Comparison of ENCODE assay signal across 23 mouse cellular contexts in genomic region chr9:42227804-42228203, GRCm38 (mm10). TPM values are rescaled to one million over a fixed set of nuclear protein-coding genes. Genes with fewer than 3 reads are reported as not detected.
A peak's percentile ranks its signal among the peaks of the same experiment; 100 is the strongest.
DNase-seq lines count a peak whose midpoint lies in the region; ATAC-seq and TF ChIP-seq lines count a peak whose summit lies in the region.
"Had no signal": no experiment of that assay in that cellular context is flagged by ENCODE, and none has a peak within 500 bp of the region (broad histone marks: within the 10 kb centered on the region; RNA-seq: fewer than 3 reads in every experiment).

No protein-coding gene starts in this region.

- H3K4me3 ChIP-seq in heart, adult 2 months = no peak overlapping the region
- no peak overlapping the region for H3K4me3 ChIP-seq in heart, embryonic 13.5 days
- no peak overlapping the region for H3K4me3 ChIP-seq in intestine, embryonic 16.5 days (ENCODE audit: low read length)
- H3K4me3 ChIP-seq: embryonic facial prominence, embryonic 12.5 days; embryonic facial prominence, embryonic 15.5 days; gastrocnemius, adult 2 months; hindbrain, embryonic 10.5 days; hindbrain, embryonic 13.5 days had no signal

- no peak for TF ChIP-seq CTCF in heart, adult 2 months (IDR thresholded peaks at IDR 0.05)

- H3K36me3 ChIP-seq in heart, adult 2 months (ENCODE audit: control insufficient read depth, insufficient read depth, low read length) = no peaks in the 10 kb centered on the region
- H3K36me3 ChIP-seq in heart, embryonic 13.5 days = no peaks in the 10 kb centered on the region
- no peaks in the 10 kb centered on the region for H3K36me3 ChIP-seq in intestine, embryonic 16.5 days (ENCODE audit: control insufficient read depth, insufficient read depth, low read length)
- H3K36me3 ChIP-seq: embryonic facial prominence, embryonic 12.5 days; embryonic facial prominence, embryonic 15.5 days; hindbrain, embryonic 10.5 days; hindbrain, embryonic 13.5 days had no signal

- whole genome bisulfite sequencing in heart, adult 2 months = 85% methylated on average over 1 of the region's 1 CpGs
- WGBS in heart, embryonic 13.5 days = 38% methylated on average over 1 of the region's 1 CpGs
- WGBS in intestine, embryonic 16.5 days = 85% methylated on average over 1 of the region's 1 CpGs

- no peaks in the 10 kb centered on the region for H3K79me2 ChIP-seq in heart, adult 2 months (replicated peaks; ENCODE audit: control insufficient read depth, insufficient read depth, low read length)

- no peak for TF ChIP-seq EP300 in heart, adult 2 months (IDR thresholded peaks at IDR 0.05; ENCODE audit: insufficient read depth, low read depth, low read length)

- no peak overlapping the region for H3K4me2 ChIP-seq in heart, embryonic 13.5 days
- no peak overlapping the region for H3K4me2 ChIP-seq in intestine, embryonic 16.5 days (ENCODE audit: low read depth, low read length)
- H3K4me2 ChIP-seq: embryonic facial prominence, embryonic 12.5 days; embryonic facial prominence, embryonic 15.5 days; hindbrain, embryonic 13.5 days had no signal

- intact Hi-C loops in heart, adult 2 months (cut with DNase I) = no loop called here

- no peaks in the 10 kb centered on the region for H3K27me3 ChIP-seq in heart, adult 2 months (ENCODE audit: control insufficient read depth, insufficient read depth, low read length)
- H3K27me3 ChIP-seq in heart, embryonic 13.5 days (replicated peaks) = no peaks in the 10 kb centered on the region
- H3K27me3 ChIP-seq in intestine, embryonic 16.5 days (replicated peaks; ENCODE audit: control insufficient read depth, insufficient read depth, low read length) = no peaks in the 10 kb centered on the region
- H3K27me3 ChIP-seq: embryonic facial prominence, embryonic 12.5 days; embryonic facial prominence, embryonic 15.5 days; hindbrain, embryonic 13.5 days had no signal

- H3K9me3 ChIP-seq in heart, embryonic 13.5 days = no peaks in the 10 kb centered on the region
- no peaks in the 10 kb centered on the region for H3K9me3 ChIP-seq in intestine, embryonic 16.5 days (ENCODE audit: control insufficient read depth, low read length)
- H3K9me3 ChIP-seq: embryonic facial prominence, embryonic 12.5 days; embryonic facial prominence, embryonic 15.5 days; hindbrain, embryonic 10.5 days; hindbrain, embryonic 13.5 days had no signal

- H3K4me1 ChIP-seq in heart, adult 2 months (ENCODE audit: control insufficient read depth, insufficient read depth, low read length) = no peaks in the 10 kb centered on the region
- H3K4me1 ChIP-seq in heart, embryonic 13.5 days = peaks cover 30% of the 10 kb centered on the region
- H3K4me1 ChIP-seq in intestine, embryonic 16.5 days (ENCODE audit: control insufficient read depth, insufficient read depth, low read length) = 0 out of 2 replicates have a peak, but pooled peaks cover 3% of the 10 kb centered on the region
- H3K4me1 ChIP-seq: embryonic facial prominence, embryonic 12.5 days; embryonic facial prominence, embryonic 15.5 days had no signal

- no peak overlapping the region for H3K27ac ChIP-seq in heart, adult 2 months
- H3K27ac ChIP-seq in heart, embryonic 13.5 days (replicated peaks) = 0 out of 2 replicates have a peak overlapping the region, but pooled peaks have one; percentile 16
- H3K27ac ChIP-seq in intestine, embryonic 16.5 days (ENCODE audit: low read length) = no peak overlapping the region
- H3K27ac ChIP-seq: embryonic facial prominence, embryonic 12.5 days; embryonic facial prominence, embryonic 15.5 days; gastrocnemius, adult 2 months; hindbrain, embryonic 10.5 days; hindbrain, embryonic 13.5 days had no signal

- no peak for TF ChIP-seq POLR2A in heart, adult 2 months (IDR thresholded peaks at IDR 0.05; ENCODE audit: insufficient read depth, low read depth, low read length)

- ATAC-seq in heart, embryonic 13.5 days (ENCODE audit: extremely low read depth, insufficient number of reproducible peaks, low FRiP score, low TSS enrichment) = no peak
- peak; percentile 67; the same call in 1 of the 2 replicates for ATAC-seq in intestine, embryonic 16.5 days
- ATAC-seq: activated CD4-positive, CD25-positive, alpha-beta regulatory T cell, adult 4 months; forebrain, embryonic 14.5 days; forebrain, postnatal 0 days; hindbrain, embryonic 16.5 days had no signal

- H3K9ac ChIP-seq in heart, adult 2 months (ENCODE audit: low read depth, low read length) = no peak overlapping the region
- H3K9ac ChIP-seq in heart, embryonic 13.5 days = no peak overlapping the region
- no peak overlapping the region for H3K9ac ChIP-seq in intestine, embryonic 16.5 days (ENCODE audit: low read depth, low read length)
- H3K9ac ChIP-seq: embryonic facial prominence, embryonic 12.5 days; embryonic facial prominence, embryonic 15.5 days; forebrain, postnatal 0 days; hindbrain, embryonic 13.5 days had no signal

- peak; percentile 51 for DNase-seq in heart, adult 11 months
- DNase-seq in heart, adult 2 months = no peak
- DNase-seq in heart, adult 18-20 months = no peak
- DNase-seq in spleen, adult 18-20 months = no peak
- DNase-seq: adrenal gland, adult 8-10 months; adrenal gland, postnatal 25 days; cerebellum, adult 18-20 months; cerebellum, adult 9-11 months; cerebellum, postnatal 25 days; forebrain, postnatal 0 days; gastrocnemius, adult 2 months; gastrocnemius, postnatal 14 days; kidney, adult 11 months; kidney, adult 8-10 months had no signal

RNA-seq across cellular contexts. Expression of gene Sc5d, which starts 36.3 kb away (rescaled TPM):
- 10 to 100 TPM; 15.8 to 19.1 TPM for total RNA-seq in heart, adult 2 months (2021)
- 24.3 and 59.2 TPM in 2 replicates for polyA plus RNA-seq in heart, adult 2 months (2012; rRNA removed)
- 29.1 TPM in 2 replicates for polyA plus RNA-seq in heart, embryonic 13.5 days (2015; fragmentation: Nextera tagmentation; extraction: Ambion mirVana)
- 10 to 100 TPM; 14.8 to 19.5 TPM for total RNA-seq in heart, adult 18-20 months (2021)
- polyA plus RNA-seq in intestine, embryonic 16.5 days (2015; fragmentation: Nextera tagmentation; extraction: Ambion mirVana) = 106 and 118 TPM in 2 replicates
